Mouse (Mus musculus): Measurements from ENCODE around the gene Sipa1l1.

GRCm38 (mm10) chr12:82233177-82233576 is 64.1 kb downstream of the Sipa1l1 start:
- TF ChIP-seq CTCF (IDR thresholded peaks at IDR 0.05; ENCODE audit: low read depth, low read length): no peak
- TF ChIP-seq TAL1 (conservative IDR thresholded peaks at IDR 0.05; ENCODE audit: low read depth, low read length): peak; percentile 91

Measured in G1E (cell line).